Mouse (Mus musculus) myocyte (in vitro differentiated cells): Measurements from ENCODE around the gene Gm13698. TPM values are rescaled to one million over a fixed set of nuclear protein-coding genes. Genes with fewer than 3 reads are reported as not detected.
"Not testable (repeated sequence)": the region's sequence is repeated elsewhere in the genome, so short reads cannot be mapped to it uniquely, and the experiment has no call there.

Experiments
- H3K27me3 ChIP-seq: one replicate; pipeline ENCODE4 v1.6.1; 2011; ENCODE audit not compliant: control insufficient read depth, insufficient read depth, insufficient read length
- H3K36me3 ChIP-seq: one replicate; pipeline ENCODE4 v1.6.1; 2011; ENCODE audit not compliant: control insufficient read depth, insufficient read depth
- H3K4me2 ChIP-seq: one replicate; pipeline ENCODE4 v1.6.1; 2011; ENCODE audit warnings: low read depth, control low read depth
- H3K4me3 ChIP-seq: one replicate; pipeline ENCODE4 v1.5.1; 2011; ENCODE audit warnings: mild to moderate bottlenecking, control low read depth, moderate library complexity
- H3K79me2 ChIP-seq: one replicate; pipeline ENCODE4 v1.6.1; 2011; ENCODE audit not compliant: control insufficient read depth, insufficient read depth
- H3ac ChIP-seq: one replicate; pipeline ENCODE4 v1.6.1; 2011; ENCODE audit not compliant: control insufficient read depth, insufficient read length
- CEBPB ChIP-seq: IDR thresholded peaks from 2 replicates; pipeline ENCODE4 v1.6.1; 2011; ENCODE audit warnings: mild to moderate bottlenecking, moderate library complexity; ENCODE audit not compliant: poor library complexity, insufficient read depth, severe bottlenecking
- E2F4 ChIP-seq: IDR thresholded peaks from one replicate; pipeline ENCODE4 v1.6.1; 2011; ENCODE audit warnings: mild to moderate bottlenecking, control low read depth, moderate library complexity; ENCODE audit not compliant: insufficient read depth
- MAX ChIP-seq: IDR thresholded peaks from one replicate; pipeline ENCODE4 v1.6.1; 2011; ENCODE audit warnings: low read depth, mild to moderate bottlenecking, control low read depth
- MYOD1 ChIP-seq, 3 experiments: IDR thresholded peaks; one replicate each; pipeline ENCODE4 v1.6.1; 2011; ENCODE audit warnings: control low read depth in 2 of 3, low read depth in 2 of 3, mild to moderate bottlenecking in 2 of 3, moderate library complexity in 1 of 3; ENCODE audit not compliant: insufficient read length in 2 of 3, control insufficient read depth in 1 of 3
- MYOG ChIP-seq, 3 experiments: IDR thresholded peaks; one replicate each; pipeline ENCODE4 v1.6.1; 2011; ENCODE audit warnings: control low read depth in 2 of 3, low read depth in 2 of 3, mild to moderate bottlenecking in 2 of 3; ENCODE audit not compliant: insufficient read length in 2 of 3, control insufficient read depth in 1 of 3, insufficient read depth in 1 of 3
- POLR2A ChIP-seq: IDR thresholded peaks from one replicate; pipeline ENCODE4 v1.6.1; 2011; ENCODE audit warnings: low read depth, mild to moderate bottlenecking, control low read depth, moderate library complexity; ENCODE audit not compliant: insufficient read length
- POLR2AphosphoS2 ChIP-seq: IDR thresholded peaks from one replicate; pipeline ENCODE4 v1.6.1; 2011; ENCODE audit warnings: low read depth, control low read depth; ENCODE audit not compliant: insufficient read length
- REST ChIP-seq: IDR thresholded peaks from one replicate; pipeline ENCODE4 v1.6.1; 2011; ENCODE audit warnings: mild to moderate bottlenecking, control low read depth, moderate library complexity; ENCODE audit not compliant: insufficient read depth, insufficient read length
- SRF ChIP-seq: IDR thresholded peaks from one replicate; pipeline ENCODE4 v1.6.1; 2011; ENCODE audit warnings: low read depth; ENCODE audit not compliant: control insufficient read depth, insufficient read length
- TCF12 ChIP-seq: IDR thresholded peaks from one replicate; pipeline ENCODE4 v1.6.1; 2011; ENCODE audit warnings: mild to moderate bottlenecking, control low read depth; ENCODE audit not compliant: poor library complexity, insufficient read depth, severe bottlenecking
- TCF3 ChIP-seq: IDR thresholded peaks from one replicate; pipeline ENCODE4 v1.6.1; 2011; ENCODE audit warnings: low read depth, control low read depth; ENCODE audit not compliant: insufficient read length
- USF1 ChIP-seq: IDR thresholded peaks from one replicate; pipeline ENCODE4 v1.6.1; 2011; ENCODE audit warnings: low read depth, mild to moderate bottlenecking, control low read depth, moderate library complexity
- polyA plus RNA-seq: library from polyadenylated mRNA; unstranded; fragments of >200 nt; fragmentation: generic; extraction: Trizol; gene quantifications from one replicate; pipeline ENCODE4 v1.2.1, GENCODE M21; 2012; ENCODE audit warnings: missing spikeins

Gene Gm13698
- polyA plus RNA-seq = not detected

GRCm38 (mm10) chr2:83955393-83955792 lies at the start of gene Gm13698:
Gm13698 (plus strand) TSS chr2:83955693.
- H3ac ChIP-seq, H3K4me3 ChIP-seq: not testable (repeated sequence)

GRCm38 (mm10) chr2:83929478-83930088 lies 25.9 kb upstream of the Gm13698 start:
- Histone ChIP-seq H3ac (no peak overlapping the region), H3K79me2 (no peaks in the 10 kb centered on the region), H3K27me3 (no peaks in the 10 kb centered on the region), H3K36me3 (no peaks in the 10 kb centered on the region), H3K4me3 (no peak overlapping the region), H3K4me2 (no peak overlapping the region)
- no peak for TF ChIP-seq MAX
- no peak for TF ChIP-seq POLR2A
- no peak for TF ChIP-seq CEBPB
- TF ChIP-seq MYOG (IDR thresholded peaks at IDR 0.05; ENCODE audit: control insufficient read depth in 1 of 3, insufficient read depth in 1 of 3, insufficient read length in 2 of 3, low read depth in 2 of 3) = no peak
- no peak for TF ChIP-seq TCF3
- TF ChIP-seq POLR2AphosphoS2 = no peak

More at GRCm38 (mm10) chr2:83955393-83955792, at the start of gene Gm13698:
- not testable (repeated sequence) for H3K79me2 ChIP-seq, H3K36me3 ChIP-seq, H3K4me2 ChIP-seq, H3K27me3 ChIP-seq

GRCm38 (mm10) chr2:83940931-83941361 lies 14.5 kb upstream of the Gm13698 start, which contains the start of gene Zswim2:
Zswim2 (minus strand) TSS chr2:83941228.
- no peak for TF ChIP-seq REST
- no peak for TF ChIP-seq TCF3
- TF ChIP-seq MYOD1 (IDR thresholded peaks at IDR 0.05; ENCODE audit: control insufficient read depth in 1 of 3, insufficient read length in 2 of 3, low read depth in 2 of 3) = no peak
- no peak for TF ChIP-seq POLR2AphosphoS2
- TF ChIP-seq USF1 = no peak
- no peak for TF ChIP-seq MYOG (IDR thresholded peaks at IDR 0.05; ENCODE audit: control insufficient read depth in 1 of 3, insufficient read depth in 1 of 3, insufficient read length in 2 of 3, low read depth in 2 of 3)
- no peak for TF ChIP-seq SRF
- TF ChIP-seq E2F4 = no peak
- TF ChIP-seq CEBPB = no peak
- no peak for TF ChIP-seq TCF12
- no peak for TF ChIP-seq MAX
- no peak for TF ChIP-seq POLR2A
- Histone ChIP-seq H3K36me3 (no peaks in the 10 kb centered on the region), H3K4me2 (peak within 1 kb of the TSS; percentile 50), H3K27me3 (no peaks in the 10 kb centered on the region), H3ac (no peak within 1 kb of the TSS), H3K4me3 (no peak within 1 kb of the TSS), H3K79me2 (no peaks in the 10 kb centered on the region)

- no peaks in the 10 kb centered on the region for H3K79me2 ChIP-seq
- H3K4me3 ChIP-seq = no peak overlapping the region
- H3K27me3 ChIP-seq = no peaks in the 10 kb centered on the region
- TF ChIP-seq MYOG (IDR thresholded peaks at IDR 0.05; ENCODE audit: control insufficient read depth in 1 of 3, insufficient read depth in 1 of 3, insufficient read length in 2 of 3, low read depth in 2 of 3) (no peak), SRF (no peak), POLR2A (no peak), USF1 (no peak), CEBPB (no peak), E2F4 (no peak), TCF12 (no peak)
- no peaks in the 10 kb centered on the region for H3K36me3 ChIP-seq
- H3ac ChIP-seq = no peak overlapping the region
- peak overlapping the region; percentile 50 for H3K4me2 ChIP-seq
Measured at GRCm38 (mm10) chr2:83941378-83941777, 14.1 kb upstream of the Gm13698 start.

- no peaks in the 10 kb centered on the region for H3K79me2 ChIP-seq
- H3ac ChIP-seq = no peak overlapping the region
- H3K4me3 ChIP-seq = no peak overlapping the region
- no peak for TF ChIP-seq USF1
- TF ChIP-seq TCF12 = no peak
- TF ChIP-seq E2F4 = no peak
- TF ChIP-seq TCF3 = no peak
- no peak for TF ChIP-seq MAX
- TF ChIP-seq CEBPB = no peak
- peak overlapping the region; percentile 50 for H3K4me2 ChIP-seq
- H3K27me3 ChIP-seq = no peaks in the 10 kb centered on the region
- no peaks in the 10 kb centered on the region for H3K36me3 ChIP-seq
Measured at GRCm38 (mm10) chr2:83941792-83942191, 13.7 kb upstream of the Gm13698 start.

GRCm38 (mm10) chr2:83961203-83961602 lies 5.7 kb downstream of the Gm13698 start, which contains the start of gene Gm13693:
Gm13693 (plus strand) TSS chr2:83961503.
- H3K79me2 ChIP-seq, H3ac ChIP-seq, H3K27me3 ChIP-seq, H3K36me3 ChIP-seq, H3K4me2 ChIP-seq, H3K4me3 ChIP-seq: not testable (repeated sequence)

- H3K36me3 ChIP-seq, H3K4me2 ChIP-seq, H3K4me3 ChIP-seq, H3K27me3 ChIP-seq, H3ac ChIP-seq, H3K79me2 ChIP-seq: not testable (repeated sequence)
Measured at GRCm38 (mm10) chr2:83967013-83967412, 11.5 kb downstream of the Gm13698 start, which contains the start of gene Gm13695. Gm13695 (plus strand) TSS chr2:83967313.

GRCm38 (mm10) chr2:83972823-83973222 lies 17.3 kb downstream of the Gm13698 start, which contains the start of gene Gm13696:
Gm13696 (plus strand) TSS chr2:83973123.
- not testable (repeated sequence) for H3K36me3 ChIP-seq, H3K4me2 ChIP-seq, H3K4me3 ChIP-seq, H3K79me2 ChIP-seq, H3ac ChIP-seq, H3K27me3 ChIP-seq

GRCm38 (mm10) chr2:83978633-83979032 lies 23.1 kb downstream of the Gm13698 start, which contains the start of gene Gm13694:
Gm13694 (plus strand) TSS chr2:83978933.
- not testable (repeated sequence) for H3ac ChIP-seq, H3K27me3 ChIP-seq, H3K36me3 ChIP-seq

More at GRCm38 (mm10) chr2:83978633-83979032, 23.1 kb downstream of the Gm13698 start, which contains the start of gene Gm13694:
- H3K4me2 ChIP-seq, H3K79me2 ChIP-seq, H3K4me3 ChIP-seq: not testable (repeated sequence)
